Mouse (Mus musculus) megakaryocyte progenitor cell, adult 5-6 weeks (primary cell): Measurements from ENCODE around the gene Sytl3. TPM values are rescaled to one million over a fixed set of nuclear protein-coding genes. Genes with fewer than 3 reads are reported as not detected.
"Not testable (repeated sequence)": the region's sequence is repeated elsewhere in the genome, so short reads cannot be mapped to it uniquely, and the experiment has no call there.

ENCODE experiments used
- ATAC-seq: replicated peaks from 2 replicates; pipeline ENCODE4 v1.8.0; 2016; ENCODE audit warnings: mild to moderate bottlenecking, moderate TSS enrichment, inconsistent platforms; ENCODE audit not compliant: poor library complexity
- total RNA-seq, 2 experiments: library from RNA; stranded (forward) in 1 of 2; stranded (reverse) in 1 of 2; fragments of 157-497, 149-512 nt in 1 of 2; fragments of 200-1000 nt in 1 of 2; gene quantifications; 2 replicates each; pipeline versions ENCODE4 v1.2.3 to v1.2.4; 2015 to 2017

Sytl3 gene
- total RNA-seq, 2 experiments from 2014 or later = 0.30 TPM; not detected in 1

DNA sequence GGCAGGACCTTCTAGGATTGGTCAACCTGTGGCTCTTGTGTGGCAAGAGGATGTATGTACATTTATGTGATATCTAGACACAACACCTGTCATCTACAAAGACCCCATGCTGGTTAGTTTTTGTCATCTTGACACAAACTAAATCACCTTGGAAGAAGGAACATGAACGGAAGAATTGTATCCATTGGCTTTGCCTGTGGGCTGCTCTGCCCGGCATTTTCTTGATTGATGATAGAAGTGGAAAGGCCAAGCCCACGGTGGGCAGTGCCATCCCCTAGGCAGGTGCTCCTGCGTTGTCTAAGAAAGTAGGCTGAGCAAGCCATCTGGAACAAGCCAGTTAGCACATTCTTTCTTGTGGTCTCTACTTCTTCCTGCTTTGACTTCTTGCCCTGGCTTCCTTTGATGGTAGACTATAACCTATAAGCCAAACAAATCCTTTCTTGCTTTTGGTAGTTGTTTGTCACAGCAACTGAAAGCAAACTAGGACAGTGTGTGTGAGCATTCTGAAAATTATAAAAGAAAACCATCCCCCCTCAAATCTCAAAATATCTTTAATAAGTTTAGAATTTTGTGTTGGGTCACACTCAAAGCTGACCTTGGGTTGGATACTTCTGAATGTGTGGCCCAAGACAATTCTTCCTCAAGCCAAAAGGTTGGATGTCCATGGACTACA, 27.5 kb downstream of the Sytl3 start:
- not testable (repeated sequence) for ATAC-seq

DNA sequence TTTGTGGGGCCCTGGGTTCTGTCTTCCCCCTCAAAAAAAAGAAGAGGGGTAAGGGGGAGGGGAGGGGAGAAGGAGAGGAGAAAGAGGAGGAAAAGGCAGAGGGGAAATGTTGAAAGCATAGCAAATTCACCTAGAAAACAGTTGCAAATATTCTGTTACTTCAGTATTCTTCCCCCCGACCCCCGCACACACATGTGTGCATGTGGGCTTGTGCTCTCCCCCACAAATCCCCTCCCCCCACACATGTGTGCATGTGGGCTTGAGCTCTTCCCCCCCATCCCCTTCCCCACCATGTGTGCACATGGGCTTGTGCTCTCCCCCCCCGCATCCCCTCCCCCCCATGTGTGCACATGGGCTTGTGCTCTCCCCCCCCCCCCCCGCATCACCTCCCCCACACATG, 30.5 kb downstream of the Sytl3 start:
- ATAC-seq = not testable (repeated sequence)

DNA sequence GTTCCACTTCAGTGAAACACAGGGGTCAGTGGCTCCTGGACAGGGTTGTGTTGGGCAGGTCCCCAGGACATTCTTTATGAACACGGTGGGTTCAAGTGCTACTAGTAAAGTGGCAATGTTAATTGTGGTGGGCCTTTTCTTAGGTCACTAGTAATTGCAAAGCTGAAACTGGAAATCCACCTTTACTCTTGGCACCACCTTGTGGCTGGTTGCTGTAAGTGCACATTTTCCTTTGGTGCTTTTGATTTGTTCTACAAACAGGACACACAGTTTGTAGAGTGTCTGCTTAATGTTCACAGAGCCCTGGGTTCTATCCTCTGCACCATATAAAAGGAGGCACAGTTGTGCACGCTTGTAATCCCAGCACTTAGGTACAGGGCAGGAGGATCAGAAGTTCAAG, 32.7 kb downstream of the Sytl3 start:
- peak; percentile 80 for ATAC-seq

DNA sequence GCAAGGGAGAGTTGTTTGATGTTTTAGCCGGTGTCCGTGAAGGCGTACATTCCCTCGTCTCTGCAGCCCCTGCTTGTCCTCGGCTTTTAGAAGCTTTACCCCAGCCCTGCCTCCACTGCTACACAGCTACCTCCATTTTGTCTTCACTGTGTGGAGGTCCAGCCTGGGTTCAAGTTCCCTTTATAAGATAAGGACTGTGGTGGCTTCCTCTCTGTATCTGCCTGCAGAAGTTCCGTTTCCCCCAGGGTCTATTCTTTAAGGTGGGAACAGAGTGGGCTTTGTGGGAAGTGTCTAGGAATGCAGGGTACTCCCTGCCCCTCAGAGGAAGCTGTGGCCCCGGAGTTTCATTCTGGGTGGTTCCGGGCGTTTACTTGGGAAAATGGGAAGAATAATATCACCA, 36.8 kb downstream of the Sytl3 start:
- ATAC-seq = not testable (repeated sequence)

DNA sequence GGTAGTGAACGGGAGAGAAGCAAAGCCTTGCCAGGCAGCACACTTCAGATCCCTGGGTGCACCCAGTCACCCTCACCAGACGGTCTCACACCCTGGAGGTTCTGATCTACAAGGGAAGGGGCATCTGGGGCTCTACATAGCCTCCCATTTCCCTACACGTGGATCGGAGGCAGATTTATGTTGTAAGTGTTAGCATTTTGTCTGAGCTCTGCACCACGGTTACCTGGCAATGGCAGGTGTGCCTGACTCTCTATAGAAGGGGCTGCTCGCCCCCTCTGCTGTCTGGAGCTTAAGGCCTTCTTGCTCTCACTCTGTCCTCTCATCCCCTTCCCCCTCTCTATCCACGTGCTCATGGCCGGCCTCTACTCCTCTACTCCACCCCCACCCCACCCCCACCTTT, 37.6 kb downstream of the Sytl3 start:
- not testable (repeated sequence) for ATAC-seq

DNA sequence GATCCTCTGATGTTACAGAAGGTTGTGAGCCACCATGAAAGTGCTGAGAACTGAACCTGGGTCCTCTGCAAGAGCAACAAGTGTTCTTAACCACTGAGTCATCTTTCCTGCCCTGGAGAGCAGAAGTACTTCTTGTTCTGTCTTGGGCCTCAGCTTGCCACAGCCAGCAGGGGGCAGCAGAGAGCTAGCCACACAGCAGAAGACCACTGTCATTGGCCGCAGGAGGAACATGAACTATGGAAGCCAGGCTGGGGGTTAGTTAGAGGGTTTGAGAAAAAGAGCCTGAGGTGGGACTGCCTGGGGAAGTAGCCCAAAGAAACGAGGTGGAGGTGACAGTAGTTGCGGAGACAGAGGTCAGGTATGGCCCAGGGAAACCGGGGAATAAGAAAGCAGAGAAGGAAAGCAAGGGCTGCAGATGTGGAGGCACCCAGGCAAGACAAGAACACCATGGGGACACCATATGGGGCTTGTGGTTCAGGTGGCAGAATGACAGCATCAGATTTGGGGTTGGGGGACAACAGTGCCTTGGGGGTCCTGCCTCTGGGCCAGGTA, 38.4 kb downstream of the Sytl3 start:
- peak; percentile 98 for ATAC-seq

DNA sequence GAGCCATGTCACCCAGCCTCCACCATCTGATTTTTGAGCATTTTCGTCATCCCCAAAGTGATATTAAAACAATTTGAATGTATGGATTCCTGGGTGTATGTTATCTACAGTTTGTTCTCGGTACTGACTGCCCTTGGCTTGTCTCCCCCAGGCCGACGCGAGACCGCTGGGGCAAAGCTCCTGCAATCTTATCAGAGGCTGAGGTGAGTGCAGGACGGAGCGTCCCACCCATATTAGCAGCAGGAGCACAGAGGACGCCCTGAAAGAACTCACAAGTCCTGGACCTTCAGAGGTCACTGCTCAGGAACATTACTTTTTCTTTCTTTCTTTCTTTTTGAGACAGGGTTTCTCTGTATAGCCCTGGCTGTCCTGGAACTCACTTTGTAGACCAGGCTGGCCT, 40.6 kb downstream of the Sytl3 start:
- ATAC-seq = not testable (repeated sequence)

DNA sequence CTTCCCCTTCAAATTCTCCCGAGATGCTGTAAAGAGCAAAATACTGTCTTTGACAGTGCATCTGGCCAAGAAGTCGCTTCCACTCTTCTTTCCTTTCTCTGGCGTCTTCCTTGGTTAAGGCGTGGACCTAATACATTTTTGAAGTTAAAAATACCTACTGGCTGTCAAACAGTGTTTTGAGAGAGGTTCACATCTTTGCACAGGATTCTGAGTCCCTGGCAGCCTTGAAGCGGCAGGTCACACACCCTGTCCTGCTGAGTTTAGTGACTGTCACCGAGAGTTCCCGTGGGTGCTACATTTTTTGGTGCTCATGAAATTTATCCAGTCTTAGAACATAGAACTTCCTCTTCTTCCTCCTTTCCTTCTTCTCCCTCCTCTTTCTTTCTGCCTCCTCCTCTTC, 41.2 kb downstream of the Sytl3 start:
- ATAC-seq = not testable (repeated sequence)

DNA sequence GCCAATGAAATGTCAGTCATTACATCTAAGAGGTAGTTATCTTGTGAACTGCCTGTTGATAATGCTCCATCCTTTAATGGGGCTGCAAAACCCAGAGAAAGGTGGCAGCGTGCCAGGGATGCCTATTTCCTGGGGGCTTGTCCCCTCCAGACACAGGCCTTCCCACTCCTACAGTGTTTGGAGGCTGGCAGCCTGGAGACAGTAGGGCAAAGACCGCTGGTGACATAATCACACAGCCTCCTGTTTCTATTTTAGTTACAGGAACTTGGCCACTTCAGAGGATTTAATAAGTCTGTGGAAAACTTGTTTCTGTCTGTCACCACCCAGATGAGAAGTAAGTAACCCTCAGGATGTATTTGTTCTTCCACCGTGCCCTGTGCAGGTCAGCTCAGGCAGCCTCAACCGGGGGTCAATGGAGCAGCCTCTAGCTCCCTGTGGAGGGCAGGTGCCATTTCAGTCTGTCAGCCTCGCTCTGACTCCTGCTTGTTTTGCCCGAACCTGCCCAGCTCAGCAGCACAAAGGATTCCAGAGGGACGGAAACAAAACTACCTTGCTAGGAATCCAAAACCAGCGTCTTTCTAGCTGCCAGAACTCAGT, 43.8 kb downstream of the Sytl3 start:
- ATAC-seq = not testable (repeated sequence)

DNA sequence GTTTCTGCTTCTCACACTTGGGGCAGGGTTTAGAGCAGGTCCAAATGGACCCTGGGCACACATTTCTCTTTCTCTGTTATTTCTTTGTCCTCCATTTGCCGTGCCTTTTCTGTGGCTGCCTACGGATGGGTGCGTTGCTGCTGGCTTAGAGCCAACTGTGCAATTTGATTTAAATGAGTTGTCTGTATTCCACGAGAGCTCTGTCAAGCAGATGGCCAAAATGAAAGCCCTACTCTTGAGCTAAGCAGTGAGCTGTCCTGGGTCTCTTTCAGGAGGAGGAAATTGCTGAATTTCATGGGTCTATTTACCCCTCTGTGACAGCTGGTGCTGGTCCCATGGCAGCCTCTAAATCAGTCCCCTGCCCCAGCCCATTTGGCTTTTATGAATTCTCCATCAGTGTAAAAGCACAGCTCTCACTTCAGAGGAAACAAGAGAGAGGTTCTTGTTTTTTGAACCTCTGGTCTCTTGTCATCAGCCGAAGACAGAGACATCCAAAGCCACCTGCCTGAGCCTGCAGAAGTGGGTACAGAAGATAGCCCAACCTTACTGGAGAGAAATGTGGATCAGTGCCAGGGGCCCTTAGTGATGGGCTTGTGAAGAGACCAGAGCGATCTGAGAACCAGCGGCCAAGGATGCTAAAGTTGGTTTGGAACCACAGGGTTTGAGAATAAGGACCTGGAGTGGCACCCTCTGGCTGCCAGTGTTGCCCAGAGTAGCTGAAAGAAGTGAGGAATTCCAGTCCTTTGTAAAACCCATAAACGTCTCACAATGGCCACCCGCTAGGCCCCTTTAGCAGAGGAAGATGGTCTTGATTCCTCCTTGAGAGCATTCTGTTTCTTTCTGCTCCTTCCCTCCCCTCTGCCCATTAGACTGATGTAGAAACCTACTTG, 44.7 kb downstream of the Sytl3 start:
- not testable (repeated sequence) for ATAC-seq

DNA sequence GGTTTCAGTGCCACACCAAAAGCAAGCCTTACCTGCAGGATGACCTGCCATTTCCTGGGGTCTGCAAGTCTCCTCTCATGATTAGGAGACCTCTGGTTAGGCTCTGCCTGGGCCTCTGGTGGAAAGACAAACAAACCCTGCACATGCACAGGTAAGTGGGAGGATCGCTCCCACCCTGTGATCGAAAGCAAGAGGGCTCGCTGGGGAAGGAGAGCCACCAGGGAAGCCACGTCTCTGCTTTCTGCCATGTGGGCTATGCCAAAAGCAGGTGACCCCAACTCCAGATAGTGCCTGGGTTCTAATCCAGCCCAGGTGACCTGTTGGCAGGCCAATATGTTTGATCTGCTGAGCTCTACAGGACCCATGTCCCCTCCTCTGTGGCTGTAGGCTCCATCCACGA, 47.6 kb downstream of the Sytl3 start:
- ATAC-seq = not testable (repeated sequence)

DNA sequence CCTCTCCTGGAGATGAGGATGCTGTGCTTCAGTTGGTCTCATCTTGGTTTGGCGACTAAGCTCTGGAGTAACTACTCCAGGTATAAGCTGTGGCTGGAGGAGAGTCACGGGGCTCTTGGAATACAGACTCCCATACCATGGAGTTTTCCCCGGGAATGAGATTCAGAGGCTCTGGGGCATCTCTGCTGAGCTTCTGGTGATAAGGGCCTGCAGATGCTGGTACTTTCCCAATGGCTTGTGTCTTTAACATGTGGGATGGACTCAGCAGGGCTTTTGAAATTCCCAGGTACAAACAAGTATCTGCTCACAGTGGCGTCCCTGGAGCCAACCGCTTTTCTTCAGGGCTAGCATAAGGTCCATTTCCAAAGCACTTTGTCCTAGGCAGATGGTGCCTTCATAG, 48.5 kb downstream of the Sytl3 start:
- ATAC-seq = not testable (repeated sequence)

DNA sequence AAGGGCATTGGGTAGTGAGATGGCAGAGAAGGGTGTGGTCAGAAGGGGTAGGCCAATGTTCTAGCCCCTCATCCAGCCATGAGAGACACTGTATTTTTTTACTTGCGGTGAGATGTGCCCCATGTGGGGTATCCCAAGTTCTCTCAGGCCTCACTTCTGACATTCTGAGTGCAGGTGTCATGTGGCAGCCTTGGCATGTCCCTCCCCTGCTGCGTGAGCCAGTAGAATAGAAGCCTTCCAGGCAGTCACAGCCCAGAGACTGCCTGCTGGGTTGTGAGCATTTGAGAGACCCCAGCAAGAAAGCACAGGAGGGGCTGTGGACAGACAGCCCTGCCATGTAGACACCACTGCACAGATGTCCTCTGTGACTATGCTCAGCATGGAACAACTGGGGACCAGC, 49.3 kb downstream of the Sytl3 start:
- not testable (repeated sequence) for ATAC-seq

DNA sequence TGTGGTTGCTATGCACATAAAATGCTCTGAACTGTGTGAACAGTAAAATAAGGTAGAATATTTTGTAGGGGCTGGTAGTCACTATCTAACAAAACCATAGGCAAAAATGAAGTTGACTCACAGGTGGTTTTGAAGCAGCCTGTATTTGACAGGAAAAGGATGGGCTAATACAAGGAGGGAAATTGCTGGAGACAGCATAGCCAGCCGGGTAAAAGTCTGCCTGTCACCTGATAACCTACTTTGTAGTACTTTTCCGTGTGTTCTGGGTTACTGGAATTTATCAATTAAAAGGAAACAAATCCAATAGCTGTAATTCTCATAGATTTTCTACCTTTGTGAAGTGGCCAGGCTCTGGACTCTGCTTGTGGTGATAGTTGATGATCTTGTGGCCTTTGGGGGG, 54.6 kb downstream of the Sytl3 start:
- ATAC-seq = not testable (repeated sequence)

DNA sequence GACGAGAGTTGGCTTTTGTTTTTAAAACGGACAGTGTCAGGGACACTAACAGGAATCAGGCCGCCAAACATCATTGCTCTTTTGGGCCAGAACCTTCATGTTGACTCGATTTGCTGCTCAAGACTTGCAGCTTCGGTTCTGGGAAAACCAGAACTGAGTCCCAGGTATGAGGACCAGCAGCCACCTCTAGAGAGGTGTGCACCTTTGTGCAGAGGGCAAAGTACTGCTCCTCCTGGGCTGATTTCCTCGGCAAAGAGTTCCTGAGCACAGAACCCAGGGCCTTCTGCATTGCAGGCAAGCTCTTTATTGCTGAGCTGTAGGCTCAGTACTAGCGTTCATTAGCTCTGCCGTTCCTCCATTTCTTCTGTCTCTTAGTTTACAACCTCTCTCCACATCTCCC, 55.1 kb downstream of the Sytl3 start:
- not testable (repeated sequence) for ATAC-seq

DNA sequence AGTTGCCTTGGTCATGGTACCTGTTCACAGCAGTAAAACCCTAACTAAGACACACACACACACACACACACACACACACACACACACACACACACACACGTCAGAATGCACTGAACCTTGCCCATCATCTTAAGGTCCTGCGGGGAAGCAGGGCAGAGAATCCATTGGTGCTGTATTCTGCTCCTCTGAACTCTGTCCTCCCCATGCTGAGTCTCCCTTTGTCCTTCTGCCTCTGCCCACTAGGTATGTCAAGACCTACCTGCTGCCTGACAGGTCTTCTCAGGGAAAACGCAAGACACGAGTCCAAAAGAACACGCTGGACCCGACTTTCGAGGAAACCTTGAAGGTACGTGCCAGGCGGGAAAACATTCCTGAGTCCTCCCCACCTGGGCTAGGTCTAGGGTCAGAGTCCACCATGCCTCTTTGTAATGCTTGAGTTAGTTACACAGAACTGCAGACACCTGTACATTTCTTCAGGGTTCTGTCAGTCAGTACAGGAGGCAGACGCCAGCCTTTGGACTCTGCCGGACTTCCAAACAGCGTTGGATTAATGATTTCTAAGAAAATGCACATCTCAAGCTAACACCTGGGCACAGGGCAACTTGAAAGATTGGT, 69.2 kb downstream of the Sytl3 start:
- ATAC-seq = no peak

DNA sequence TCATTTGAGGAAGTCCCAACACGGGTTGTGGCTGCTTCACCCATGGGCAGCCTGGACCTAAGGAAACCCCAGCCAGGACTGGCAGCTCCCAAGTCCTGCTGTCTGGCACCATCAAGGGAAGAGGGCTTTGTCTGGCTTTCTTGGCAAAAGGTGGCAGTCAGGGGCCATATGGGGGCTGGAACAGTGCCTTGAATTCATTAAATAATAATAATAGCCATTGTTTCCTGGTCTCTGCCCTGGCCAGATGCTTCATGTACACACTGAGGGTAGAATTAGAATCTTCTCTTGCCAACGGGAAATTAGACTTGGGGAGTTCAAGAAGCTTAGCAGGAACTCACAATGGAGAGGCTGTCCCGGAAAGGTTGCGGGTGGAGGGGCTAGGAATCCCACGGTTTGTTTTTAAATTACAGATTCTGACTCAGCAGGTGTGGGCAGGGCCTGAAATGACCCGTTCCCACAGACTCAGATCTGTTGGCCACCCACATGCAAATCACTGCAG, 70.4 kb downstream of the Sytl3 start:
- ATAC-seq = no peak

DNA sequence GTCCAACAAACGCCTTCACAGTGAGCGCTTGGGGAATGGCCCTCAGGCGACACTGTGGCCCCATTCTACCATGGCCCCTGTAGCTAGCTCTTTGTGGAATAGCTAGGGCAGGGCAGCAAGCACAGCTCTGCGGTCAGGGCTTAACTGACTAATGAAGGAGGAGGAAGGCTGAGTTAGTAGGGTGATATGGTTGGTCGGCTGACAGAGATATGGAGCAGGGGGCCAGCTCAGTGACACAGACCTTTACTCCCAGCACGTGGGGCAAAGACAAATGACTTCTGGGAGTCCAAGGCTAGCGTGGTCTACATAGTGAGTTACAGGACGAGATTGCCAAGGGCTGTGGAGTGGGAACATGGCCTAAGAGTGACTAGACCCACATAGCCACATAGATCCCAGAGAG, 72.2 kb downstream of the Sytl3 start:
- ATAC-seq = no peak

DNA sequence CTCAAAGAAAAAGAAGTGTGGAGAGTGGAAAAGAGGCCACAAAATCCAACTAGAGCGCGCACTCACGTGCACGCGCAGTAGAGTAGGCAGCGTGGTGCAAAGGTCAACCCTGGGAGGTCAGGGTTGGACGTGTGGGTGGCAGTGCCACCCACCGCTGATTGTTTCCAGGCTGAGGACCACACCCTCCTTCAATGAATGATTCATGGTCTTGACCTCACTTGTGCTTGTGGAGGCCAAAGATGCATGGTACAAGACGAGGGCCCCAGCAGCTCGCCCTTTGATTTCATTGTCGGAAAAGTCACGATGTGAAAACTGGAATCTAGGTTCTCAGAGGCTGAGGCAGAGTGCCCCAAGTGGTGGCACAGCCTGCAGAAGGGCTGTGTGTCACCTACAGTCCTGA, 72.7 kb downstream of the Sytl3 start:
- ATAC-seq = no peak

DNA sequence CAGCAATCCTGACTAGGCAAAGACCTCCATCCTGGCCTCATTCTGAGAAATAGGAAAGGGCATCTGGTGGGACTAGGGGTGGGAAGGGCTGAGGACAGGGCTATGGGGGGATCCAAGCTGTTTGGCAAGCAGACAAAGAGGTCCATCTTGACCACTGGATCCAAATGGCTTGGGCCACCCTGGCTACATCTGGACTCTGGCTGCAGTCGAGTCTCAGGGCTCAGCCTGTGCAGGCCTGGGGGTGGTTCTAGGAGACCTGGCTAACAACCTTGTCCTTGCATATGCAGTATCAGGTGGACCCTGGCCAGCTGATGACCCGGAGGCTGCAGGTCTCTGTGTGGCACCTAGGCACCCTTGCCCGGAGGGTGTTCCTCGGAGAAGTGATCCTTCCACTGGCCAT, 73.8 kb downstream of the Sytl3 start:
- no peak for ATAC-seq

DNA sequence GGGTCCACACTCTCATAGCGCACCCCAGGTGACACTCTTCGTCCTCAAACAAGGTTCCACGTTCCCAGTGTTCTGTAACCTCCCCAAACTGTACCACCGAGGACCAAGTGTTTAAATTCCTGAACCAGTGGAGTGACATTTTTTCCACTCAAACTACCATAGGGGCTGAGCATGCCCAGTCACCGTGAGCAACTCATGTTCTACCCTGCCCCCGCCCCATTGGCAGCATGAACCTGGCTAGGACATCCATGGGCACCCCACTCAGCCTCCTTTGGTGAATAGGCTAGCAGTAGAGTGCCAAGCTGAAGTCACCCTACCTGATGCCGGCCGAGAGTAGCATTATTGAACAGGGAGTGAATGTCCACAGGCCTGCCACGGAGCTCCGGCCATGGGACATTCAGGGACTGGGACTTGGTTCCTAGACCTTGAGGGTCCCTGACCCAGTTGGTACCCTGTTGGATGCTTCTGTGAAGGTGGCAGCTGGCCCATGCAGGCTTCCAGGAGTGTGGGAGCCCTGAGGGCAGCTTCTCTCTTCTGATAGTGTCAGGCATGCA, 74.5 kb downstream of the Sytl3 start:
- no peak for ATAC-seq
